Mouse (Mus musculus) liver, embryonic 15.5 days (tissue): ENCODE measurements around the gene Rps15. TPM values are rescaled to one million over a fixed set of nuclear protein-coding genes. Genes with fewer than 3 reads are reported as not detected.

Source experiments
- ATAC-seq: fragments of 200-750 bp; cut with Nextera tagmentation; 2 replicates; pipeline ENCODE4 v1.8.0; 2017; ENCODE audit warnings: moderate number of reproducible peaks, mild to moderate bottlenecking, moderate library complexity; ENCODE audit not compliant: insufficient read depth
- H3K27ac ChIP-seq: fragments of 300-500 bp; sonication (generic); replicated peaks from 2 replicates; pipeline ENCODE4 v1.5.1; 2015; ENCODE audit warnings: mild to moderate bottlenecking, inconsistent platforms
- H3K27me3 ChIP-seq: fragments of 300-500 bp; sonication (generic); 2 replicates; pipeline ENCODE4 v1.6.1; 2015; ENCODE audit warnings: mild to moderate bottlenecking, inconsistent platforms
- H3K36me3 ChIP-seq: fragments of 300-500 bp; sonication (generic); replicated peaks from 2 replicates; pipeline ENCODE4 v1.6.1; 2015; ENCODE audit warnings: moderate library complexity, mild to moderate bottlenecking, inconsistent platforms
- H3K4me1 ChIP-seq: fragments of 300-500 bp; sonication (generic); replicated peaks from 2 replicates; pipeline ENCODE4 v1.6.1; 2015; ENCODE audit warnings: inconsistent platforms
- H3K4me2 ChIP-seq: fragments of 300-500 bp; sonication (generic); 2 replicates; pipeline ENCODE4 v1.6.1; 2015; ENCODE audit warnings: moderate library complexity, mild to moderate bottlenecking, inconsistent platforms
- H3K4me3 ChIP-seq: fragments of 300-500 bp; sonication (generic); replicated peaks from 2 replicates; pipeline ENCODE4 v1.5.1; 2015; ENCODE audit warnings: mild to moderate bottlenecking, inconsistent platforms
- H3K9ac ChIP-seq: fragments of 300-500 bp; sonication (generic); 2 replicates; pipeline ENCODE4 v1.6.1; 2015; ENCODE audit warnings: moderate library complexity, mild to moderate bottlenecking, inconsistent platforms
- H3K9me3 ChIP-seq: fragments of 300-500 bp; sonication (generic); replicated peaks from 2 replicates; pipeline ENCODE4 v1.6.1; 2016; ENCODE audit warnings: inconsistent platforms
- WGBS: fragments of 180-500 bp; shearing (Covaris S2); methylation state at CpG from one replicate; pipeline ENCODE4 v1.1.7; 2015; ENCODE audit warnings: mixed read lengths; ENCODE audit not compliant: insufficient replicate concordance; 5-methylcytosine and 5-hydroxymethylcytosine counted together
- polyA plus RNA-seq: library from polyadenylated mRNA; unstranded; fragments of >200 nt; fragmentation: Nextera tagmentation; extraction: Ambion mirVana; gene quantifications from 2 replicates; pipeline ENCODE4 v1.2.1, GENCODE M21; 2015

The Rps15 gene
- polyA plus RNA-seq, 1 experiment from 2014 or later = 527 TPM

- WGBS = 21% methylated on average over 10 of the region's 10 CpGs
- Histone ChIP-seq H3K9ac (peak overlapping the region; percentile 65), H3K36me3 (peaks cover 34% of the 10 kb centered on the region), H3K9me3 (no peaks in the 10 kb centered on the region), H3K27me3 (peaks cover 3% of the 10 kb centered on the region; the same call in 1 of the 2 replicates), H3K4me3 (peak overlapping the region; percentile 68), H3K4me1 (peaks cover 71% of the 10 kb centered on the region), H3K4me2 (peak overlapping the region; percentile 96), H3K27ac (peak overlapping the region; percentile 94)
- peak; percentile 75 for ATAC-seq
Measured at GRCm38 (mm10) chr10:80331636-80332524, 39.6 kb downstream of the Rps15 start.

DNA sequence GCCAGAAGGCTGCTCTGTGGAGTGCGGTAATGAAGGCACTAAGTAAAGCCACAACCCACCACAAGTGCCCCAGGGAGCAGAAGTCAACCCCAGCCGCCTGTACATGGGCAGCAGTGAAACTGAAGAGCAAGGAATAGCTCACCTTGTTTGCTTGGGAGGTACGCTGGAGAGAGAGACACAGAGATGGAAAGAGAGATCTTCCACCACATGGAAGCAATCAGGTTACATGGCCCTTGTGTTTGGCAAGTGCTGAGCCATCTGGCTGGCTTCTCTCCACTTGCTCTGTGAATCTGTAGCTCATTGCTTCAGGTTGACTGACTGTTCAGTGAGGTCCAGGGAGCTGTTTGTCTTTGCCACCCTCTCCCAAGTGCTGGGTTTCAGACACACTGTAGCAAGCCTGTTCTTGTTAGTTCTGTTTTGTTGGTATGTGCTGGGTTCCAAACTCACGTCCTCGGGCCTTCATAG lies 40.3 kb downstream of the Rps15 start:
- Histone ChIP-seq H3K9me3 (no peaks in the 10 kb centered on the region), H3K4me2 (peak overlapping the region; percentile 96), H3K27me3 (peaks cover 3% of the 10 kb centered on the region; the same call in 1 of the 2 replicates), H3K4me3 (peak overlapping the region; percentile 68), H3K27ac (peak overlapping the region; percentile 94), H3K36me3 (peaks cover 35% of the 10 kb centered on the region), H3K9ac (peak overlapping the region; percentile 65; the same call in 1 of the 2 replicates), H3K4me1 (peaks cover 71% of the 10 kb centered on the region)
- 54% methylated on average over 5 of the region's 5 CpGs for WGBS
- no peak for ATAC-seq

- Histone ChIP-seq H3K36me3 (peaks cover 35% of the 10 kb centered on the region), H3K27ac (no peak overlapping the region), H3K9ac (no peak overlapping the region), H3K9me3 (no peaks in the 10 kb centered on the region), H3K4me1 (peaks cover 55% of the 10 kb centered on the region), H3K27me3 (peaks cover 16% of the 10 kb centered on the region), H3K4me2 (no peak overlapping the region), H3K4me3 (no peak overlapping the region)
- WGBS = 70% methylated on average over 12 of the region's 12 CpGs
- no peak for ATAC-seq
Measured at GRCm38 (mm10) chr10:80336263-80336662, 44.0 kb downstream of the Rps15 start.

DNA sequence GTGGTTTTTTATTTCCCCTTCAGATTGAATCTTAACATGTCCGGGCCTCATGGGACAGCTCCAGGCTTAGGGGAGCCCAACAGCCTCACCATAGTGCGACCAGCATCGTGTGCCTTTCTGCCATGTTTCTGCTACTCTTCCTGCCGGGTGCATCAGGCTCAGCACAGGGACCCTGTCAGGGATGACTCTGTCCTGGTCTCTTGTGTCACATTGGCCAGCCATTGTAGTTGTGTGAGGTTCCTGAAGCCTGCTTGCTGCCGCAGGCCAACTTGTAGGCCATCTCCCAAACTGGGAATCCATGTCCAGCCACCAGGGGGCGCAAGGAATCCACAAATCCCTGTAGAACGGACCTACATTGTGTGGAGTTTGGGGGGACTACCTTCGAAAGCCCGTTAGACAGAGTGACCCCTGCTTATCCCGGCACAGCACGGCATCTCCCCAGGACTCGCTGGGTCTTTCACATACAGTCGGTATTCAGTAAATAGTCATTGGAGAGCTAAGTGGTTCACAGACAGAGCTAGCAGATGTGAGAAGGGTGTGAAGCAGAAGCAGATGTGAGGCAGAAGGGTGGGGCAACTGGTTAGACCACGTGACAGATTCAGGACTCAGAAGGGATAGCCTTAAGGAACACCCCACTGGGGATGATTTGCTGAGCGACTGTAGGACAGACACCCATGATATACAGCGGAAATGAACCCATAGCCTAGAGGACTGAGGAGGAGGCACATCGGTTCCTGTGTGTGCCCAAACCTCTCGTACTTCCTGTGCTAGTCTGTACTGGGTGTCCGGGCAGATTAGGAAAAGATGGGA lies 47.9 kb downstream of the Rps15 start:
- H3K27me3 ChIP-seq = peaks cover 44% of the 10 kb centered on the region
- peaks cover 66% of the 10 kb centered on the region for H3K4me1 ChIP-seq
- H3K4me3 ChIP-seq = peak overlapping the region; percentile 27
- H3K9ac ChIP-seq = 0 out of 2 replicates have a peak overlapping the region, but pooled peaks have one; percentile 7
- 0 out of 2 replicates have a peak, but pooled peaks have one; percentile 6 for ATAC-seq
- no peaks in the 10 kb centered on the region for H3K9me3 ChIP-seq
- WGBS = 15% methylated on average over 19 of the region's 19 CpGs
- H3K4me2 ChIP-seq = peak overlapping the region; percentile 65
- H3K36me3 ChIP-seq = peaks cover 17% of the 10 kb centered on the region
- no peak overlapping the region for H3K27ac ChIP-seq

GRCm38 (mm10) chr10:80341026-80341425 lies 48.8 kb downstream of the Rps15 start:
- Histone ChIP-seq H3K9ac (no peak overlapping the region), H3K4me1 (peaks cover 74% of the 10 kb centered on the region), H3K27ac (no peak overlapping the region), H3K4me2 (no peak overlapping the region), H3K27me3 (peaks cover 53% of the 10 kb centered on the region), H3K36me3 (peaks cover 8% of the 10 kb centered on the region), H3K9me3 (no peaks in the 10 kb centered on the region), H3K4me3 (no peak overlapping the region)
- ATAC-seq = no peak
- WGBS = 26% methylated on average over 21 of the region's 21 CpGs

DNA sequence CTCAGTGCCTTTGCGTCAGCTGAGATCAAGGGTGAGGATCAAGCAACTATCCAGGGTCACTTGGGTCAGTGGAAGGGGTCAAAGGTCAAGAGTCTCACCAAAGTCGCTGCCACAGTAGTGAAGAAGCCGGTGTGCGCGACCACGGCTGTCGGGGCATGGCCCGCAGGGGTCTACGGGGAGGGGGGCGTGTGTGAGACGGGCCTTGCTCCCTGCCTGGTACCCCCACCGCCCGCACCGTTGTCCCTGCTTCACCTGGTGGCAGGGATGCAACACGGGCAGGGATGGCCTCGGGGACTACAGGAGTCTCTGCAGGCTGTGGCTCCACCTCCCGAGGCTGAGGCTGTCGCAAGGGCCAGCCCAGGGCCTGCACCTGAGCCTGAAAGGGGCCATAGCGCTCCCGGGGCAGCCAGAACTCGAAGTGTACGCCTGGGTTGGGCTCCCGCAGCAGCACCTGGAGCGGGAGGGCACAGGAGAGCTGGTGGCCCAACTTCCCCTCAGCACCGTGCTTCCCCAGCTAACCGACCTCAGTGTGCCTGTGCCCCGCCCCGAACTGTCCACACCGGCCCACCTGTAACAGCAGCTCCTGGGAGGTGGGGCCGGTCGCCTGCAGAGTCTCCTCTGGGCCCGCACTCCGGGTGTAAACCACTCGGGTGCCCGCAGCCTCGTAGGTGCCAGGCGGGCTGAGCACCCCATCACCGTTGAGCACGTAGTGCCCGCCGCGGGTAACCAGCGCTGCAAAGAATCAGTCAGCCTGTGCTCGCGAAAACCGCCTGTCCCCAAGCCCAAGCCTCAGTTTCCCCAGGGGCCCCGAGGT lies 49.4 kb downstream of the Rps15 start:
- ATAC-seq = no peak

GRCm38 (mm10) chr10:80342305-80342748 lies 50.1 kb downstream of the Rps15 start:
- peaks cover 60% of the 10 kb centered on the region for H3K27me3 ChIP-seq
- peak overlapping the region; percentile 54 for H3K4me3 ChIP-seq
- 5% methylated on average over 26 of the region's 26 CpGs for WGBS
- H3K36me3 ChIP-seq = no peaks in the 10 kb centered on the region
- H3K4me1 ChIP-seq = peaks cover 69% of the 10 kb centered on the region
- ATAC-seq = no peak
- peak overlapping the region; percentile 83 for H3K4me2 ChIP-seq
- H3K9me3 ChIP-seq = no peaks in the 10 kb centered on the region
- no peak overlapping the region for H3K27ac ChIP-seq
- no peak overlapping the region for H3K9ac ChIP-seq

More for the DNA sequence above, 49.4 kb downstream of the Rps15 start:
- peaks cover 3% of the 10 kb centered on the region; the same call in 1 of the 2 replicates for H3K36me3 ChIP-seq
- 5% methylated on average over 47 of the region's 47 CpGs for WGBS
- peaks cover 56% of the 10 kb centered on the region for H3K27me3 ChIP-seq
- no peak overlapping the region for H3K27ac ChIP-seq
- no peaks in the 10 kb centered on the region for H3K9me3 ChIP-seq
- H3K9ac ChIP-seq = no peak overlapping the region
- peak overlapping the region; percentile 83 for H3K4me2 ChIP-seq
- H3K4me1 ChIP-seq = peaks cover 69% of the 10 kb centered on the region
- peak overlapping the region; percentile 54 for H3K4me3 ChIP-seq

- ATAC-seq = peak; percentile 20
- Histone ChIP-seq H3K4me2 (peak overlapping the region; percentile 83), H3K9me3 (no peaks in the 10 kb centered on the region), H3K4me3 (peak overlapping the region; percentile 54), H3K36me3 (no peaks in the 10 kb centered on the region), H3K27me3 (peaks cover 65% of the 10 kb centered on the region), H3K9ac (peak overlapping the region; percentile 57; the same call in 1 of the 2 replicates), H3K4me1 (peaks cover 74% of the 10 kb centered on the region), H3K27ac (peak overlapping the region; percentile 97)
- under 1% methylated on average over 33 of the region's 33 CpGs for WGBS
Measured at GRCm38 (mm10) chr10:80342749-80343424, 50.6 kb downstream of the Rps15 start.

- Histone ChIP-seq H3K4me1 (peaks cover 80% of the 10 kb centered on the region), H3K36me3 (no peaks in the 10 kb centered on the region), H3K9ac (peak overlapping the region; percentile 57; the same call in 1 of the 2 replicates), H3K4me3 (peak overlapping the region; percentile 54), H3K27ac (peak overlapping the region; percentile 97), H3K27me3 (peaks cover 71% of the 10 kb centered on the region), H3K4me2 (peak overlapping the region; percentile 83), H3K9me3 (no peaks in the 10 kb centered on the region)
- ATAC-seq = peak; percentile 10; the same call in 1 of the 2 replicates
- 17% methylated on average over 13 of the region's 13 CpGs for WGBS
Measured at GRCm38 (mm10) chr10:80343425-80343895, 51.2 kb downstream of the Rps15 start.
